Mouse (Mus musculus): ENCODE data around the gene Agbl3.

DNA sequence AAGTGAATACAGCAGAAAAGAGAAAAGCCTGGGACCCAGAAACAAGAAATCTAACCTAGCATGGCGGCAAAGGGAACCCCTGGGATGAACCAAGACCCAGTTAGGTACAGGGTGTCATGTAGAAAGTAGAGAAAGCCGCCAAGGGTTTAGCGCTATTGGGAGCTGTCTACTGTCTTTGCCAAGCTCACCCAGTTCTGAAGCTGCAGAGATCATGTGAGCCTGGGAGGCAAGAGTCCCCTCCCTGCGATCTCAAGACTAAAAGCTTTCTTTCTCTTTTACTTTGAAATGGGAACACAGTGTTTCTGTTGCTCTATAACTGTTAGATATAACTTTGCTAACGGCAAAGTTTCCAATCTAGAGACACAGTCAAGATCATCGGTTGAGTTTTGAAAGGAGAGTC lies 82.1 kb downstream of the Agbl3 start:
- TF ChIP-seq GATA1 (IDR thresholded peaks at IDR 0.05; ENCODE audit: low read length) (no peak), TAL1 (IDR thresholded peaks at IDR 0.05; ENCODE audit: low read length) (no peak)
